Mouse (Mus musculus) right cerebral cortex, postnatal 4 days (tissue): Measurements from ENCODE around the gene Vps37b.
A peak's percentile ranks its signal among the peaks of the same experiment; 100 is the strongest.

ENCODE experiments used
- DNase-seq: peaks from one replicate; pipeline ENCODE4 v3.0.0-alpha.2; 2022

Vps37b gene

GRCm38 (mm10) chr5:123975668-123976180 lies 56.3 kb downstream of the Vps37b start:
- DNase-seq: no peak

- no peak for DNase-seq
Measured at GRCm38 (mm10) chr5:123974616-123975111, 57.4 kb downstream of the Vps37b start.

- DNase-seq: no peak
Measured at GRCm38 (mm10) chr5:123974179-123974485, 57.9 kb downstream of the Vps37b start.

DNA sequence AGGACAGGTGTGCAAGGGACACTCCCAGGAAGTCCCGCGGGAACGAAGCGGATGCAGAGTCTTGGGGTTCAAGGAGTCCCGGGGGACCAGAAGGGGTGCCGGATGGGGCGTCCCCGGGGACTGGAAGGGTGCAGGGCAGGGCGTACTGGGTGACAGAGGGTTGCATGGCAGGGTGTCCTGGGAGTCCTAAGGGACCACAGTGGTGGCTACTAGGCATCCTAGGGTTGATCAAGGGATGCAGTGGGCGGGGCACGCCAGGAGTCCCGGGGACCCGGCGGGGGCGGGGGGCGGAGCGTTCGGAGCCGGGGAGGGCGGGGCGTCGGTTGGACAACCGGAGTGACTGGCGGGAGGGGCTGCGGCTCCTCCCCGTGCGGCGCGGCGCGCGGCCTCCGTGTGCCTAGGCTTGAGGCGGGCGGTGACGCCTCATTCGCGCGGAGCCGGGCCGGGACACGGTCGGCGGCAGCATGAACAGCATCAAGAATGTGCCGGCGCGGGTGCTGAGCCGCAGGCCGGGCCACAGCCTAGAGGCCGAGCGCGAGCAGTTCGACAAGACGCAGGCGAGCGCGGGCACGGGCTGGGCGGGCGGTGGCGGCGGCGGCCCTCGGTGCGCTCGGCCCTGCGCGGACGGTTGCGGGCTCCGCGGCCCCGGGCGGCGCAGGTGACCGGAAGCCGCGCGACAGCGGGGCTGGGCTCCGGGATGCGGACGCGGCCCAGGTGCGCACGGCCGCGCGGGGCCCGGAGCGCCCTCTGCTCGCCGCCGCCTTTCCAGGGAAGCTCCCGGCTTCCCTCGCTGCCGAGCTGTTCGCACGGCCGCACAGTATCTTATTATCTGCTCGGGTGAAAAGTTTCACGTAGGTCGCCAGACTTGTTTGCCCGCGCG lies 58.5 kb downstream of the Vps37b start, which contains the start of gene Hip1r:
Gene Hip1r, plus strand, starts transcription at position 330 of the 880 bp plus-strand sequence.
- peak; percentile 73 for DNase-seq

DNA sequence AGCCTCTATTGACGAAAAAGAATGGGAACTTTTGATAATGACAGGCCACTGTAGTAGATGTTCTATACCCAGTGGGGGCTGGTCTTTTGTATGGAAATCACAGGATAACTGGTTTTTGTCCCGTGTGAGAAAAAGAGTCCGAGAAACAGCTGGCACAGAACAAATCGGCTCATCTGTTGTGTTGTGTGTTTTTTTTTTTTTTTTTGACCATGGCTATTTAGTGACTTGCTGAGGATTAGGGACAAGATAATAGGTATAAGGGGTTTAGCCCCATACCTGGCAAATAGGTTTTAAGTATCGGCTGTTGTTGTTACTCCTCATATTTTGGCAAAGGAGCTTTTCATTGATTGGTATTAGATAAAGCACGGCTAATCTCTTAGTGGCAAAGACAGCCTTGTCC lies 59.6 kb downstream of the Vps37b start:
- DNase-seq: no peak

DNA sequence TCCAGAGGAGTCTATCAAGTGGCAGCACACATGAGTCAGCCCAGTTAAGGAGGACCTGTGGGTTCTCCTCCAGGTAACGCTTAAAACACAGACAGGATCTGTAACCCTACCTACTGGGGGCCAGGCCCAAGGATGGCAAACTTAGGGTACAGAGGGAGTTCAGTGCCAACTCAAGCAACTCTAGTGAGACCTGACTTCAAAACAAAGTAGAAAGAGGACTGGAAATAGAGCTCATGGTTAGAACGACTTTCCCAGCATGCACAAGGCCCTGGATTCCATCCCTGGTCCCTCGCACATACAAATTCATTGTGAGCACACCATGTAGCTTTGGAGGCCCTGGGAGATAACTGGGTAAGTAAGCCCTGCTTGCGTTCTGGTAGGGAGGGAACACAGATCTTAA lies 61.5 kb downstream of the Vps37b start:
- DNase-seq: no peak

DNA sequence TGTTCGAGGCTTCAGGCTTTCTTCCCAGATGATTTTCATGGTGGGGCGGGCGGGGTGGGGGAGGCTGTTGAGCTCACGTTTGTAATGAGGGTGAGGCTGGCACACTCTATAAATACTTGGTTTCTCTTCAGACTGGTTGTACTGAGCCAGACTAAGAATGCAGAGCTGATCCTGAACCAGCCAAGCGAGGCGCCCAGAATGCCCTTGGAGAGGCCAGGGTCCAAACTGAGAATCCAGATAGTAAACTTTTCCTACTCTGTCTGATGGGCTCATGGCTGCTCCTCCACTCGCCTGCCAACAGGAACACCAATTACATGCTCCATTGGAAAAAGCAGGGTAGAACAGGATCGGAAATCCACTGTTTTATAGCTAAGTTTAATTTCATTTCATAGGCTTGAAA lies 62.9 kb downstream of the Vps37b start:
- no peak for DNase-seq

- no peak for DNase-seq
Measured at GRCm38 (mm10) chr5:123968468-123968867, 63.6 kb downstream of the Vps37b start.

GRCm38 (mm10) chr5:123966759-123967158 lies 65.3 kb downstream of the Vps37b start:
- no peak for DNase-seq

GRCm38 (mm10) chr5:123964208-123964607 lies 67.9 kb downstream of the Vps37b start:
- DNase-seq: no peak

DNA sequence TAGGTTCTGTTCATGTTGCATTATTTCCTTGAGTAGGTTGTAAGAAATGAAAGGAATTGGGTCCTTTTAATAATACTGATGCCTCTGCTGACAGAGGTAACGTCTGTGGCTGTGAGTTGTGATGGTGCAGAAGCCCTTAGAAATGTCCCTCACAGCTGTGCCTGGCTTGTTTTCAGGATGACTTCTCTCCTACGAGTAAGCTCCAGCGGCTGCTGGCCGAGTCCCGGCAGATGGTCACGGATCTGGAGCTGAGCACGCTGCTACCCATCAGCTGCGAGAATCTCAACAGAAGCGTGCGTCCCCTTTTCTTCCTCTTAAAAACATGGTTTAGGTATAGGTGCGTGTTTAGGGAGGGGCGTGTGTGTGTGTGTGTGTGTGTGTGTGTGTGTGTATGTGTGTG lies 71.0 kb downstream of the Vps37b start:
- no peak for DNase-seq

DNA sequence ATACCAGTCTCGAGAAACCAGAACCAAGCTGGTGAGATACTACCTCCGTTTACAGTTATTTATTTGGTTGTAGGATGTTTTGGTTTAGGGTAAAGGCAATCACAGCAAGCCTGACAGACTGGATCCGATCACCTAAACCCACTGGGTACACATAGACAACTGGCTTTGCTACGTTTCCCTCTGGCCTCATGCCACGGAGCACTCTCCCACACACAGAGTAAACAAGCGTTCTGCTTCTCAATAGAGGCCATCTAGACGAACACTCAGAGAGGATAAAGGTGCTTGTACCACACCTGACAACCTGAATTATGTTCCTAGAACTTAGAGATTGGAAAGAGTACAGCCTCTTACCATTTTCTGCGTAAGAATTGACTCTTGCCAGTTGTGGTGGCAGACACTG lies 71.9 kb downstream of the Vps37b start:
- no peak for DNase-seq

DNA sequence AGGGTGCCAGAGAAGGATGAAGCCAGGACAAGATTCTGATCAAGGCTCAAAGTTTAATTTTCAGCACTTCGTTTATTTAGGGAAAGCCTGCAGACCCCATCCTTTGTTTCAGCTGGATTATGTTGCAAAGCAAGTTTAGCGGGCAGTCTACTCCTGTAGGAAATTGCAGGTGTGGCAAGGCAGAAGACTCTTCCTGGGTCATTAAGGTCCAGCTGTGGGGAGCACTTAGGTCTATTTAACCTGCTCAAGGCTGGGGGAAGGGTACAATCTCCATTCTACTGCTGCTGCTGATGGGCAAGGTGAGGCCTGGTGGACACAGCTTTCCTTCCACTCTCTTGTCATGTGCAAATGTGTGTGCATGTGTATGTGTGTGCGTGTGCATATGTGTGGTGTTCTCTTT lies 73.1 kb downstream of the Vps37b start:
- DNase-seq: no peak

GRCm38 (mm10) chr5:123957213-123957612 lies 74.9 kb downstream of the Vps37b start:
- no peak for DNase-seq
